Mouse (Mus musculus) retina, postnatal 1 day (tissue): ENCODE measurements around the gene Sdhb.

Source experiments
- DNase-seq: peaks from one replicate; pipeline ENCODE4 v3.0.0-alpha.2; 2012

Sdhb gene

DNA sequence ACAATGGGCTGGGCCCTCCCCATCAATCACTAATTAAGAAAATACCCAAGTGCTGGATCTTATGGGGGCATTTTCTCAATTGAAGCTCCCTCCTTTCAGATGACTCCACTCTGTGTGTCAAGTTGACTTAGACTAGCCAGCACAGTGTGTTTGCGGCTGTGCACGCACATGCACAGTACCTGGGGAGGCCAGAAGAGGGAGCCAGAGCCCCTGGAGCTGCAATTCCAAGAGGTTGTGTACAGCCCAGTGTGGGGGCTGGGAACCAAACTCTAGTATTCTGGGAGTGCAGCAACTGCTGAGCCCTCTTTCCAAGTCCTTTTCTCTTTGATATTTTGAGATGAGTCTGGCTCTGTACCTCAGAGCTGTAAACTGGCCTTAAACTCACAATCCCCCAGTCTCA lies 20.6 kb downstream of the Sdhb start:
- no peak for DNase-seq

- no peak for DNase-seq
These were observed 21.8 kb downstream of the Sdhb start for GRCm38 (mm10) chr4:140982808-140983207.

GRCm38 (mm10) chr4:140983442-140983841 lies 22.4 kb downstream of the Sdhb start:
- no peak for DNase-seq

- no peak for DNase-seq
These were observed 23.5 kb downstream of the Sdhb start for GRCm38 (mm10) chr4:140984544-140984943.

- peak; percentile 27 for DNase-seq
These were observed 25.2 kb downstream of the Sdhb start for GRCm38 (mm10) chr4:140986024-140986710.

DNA sequence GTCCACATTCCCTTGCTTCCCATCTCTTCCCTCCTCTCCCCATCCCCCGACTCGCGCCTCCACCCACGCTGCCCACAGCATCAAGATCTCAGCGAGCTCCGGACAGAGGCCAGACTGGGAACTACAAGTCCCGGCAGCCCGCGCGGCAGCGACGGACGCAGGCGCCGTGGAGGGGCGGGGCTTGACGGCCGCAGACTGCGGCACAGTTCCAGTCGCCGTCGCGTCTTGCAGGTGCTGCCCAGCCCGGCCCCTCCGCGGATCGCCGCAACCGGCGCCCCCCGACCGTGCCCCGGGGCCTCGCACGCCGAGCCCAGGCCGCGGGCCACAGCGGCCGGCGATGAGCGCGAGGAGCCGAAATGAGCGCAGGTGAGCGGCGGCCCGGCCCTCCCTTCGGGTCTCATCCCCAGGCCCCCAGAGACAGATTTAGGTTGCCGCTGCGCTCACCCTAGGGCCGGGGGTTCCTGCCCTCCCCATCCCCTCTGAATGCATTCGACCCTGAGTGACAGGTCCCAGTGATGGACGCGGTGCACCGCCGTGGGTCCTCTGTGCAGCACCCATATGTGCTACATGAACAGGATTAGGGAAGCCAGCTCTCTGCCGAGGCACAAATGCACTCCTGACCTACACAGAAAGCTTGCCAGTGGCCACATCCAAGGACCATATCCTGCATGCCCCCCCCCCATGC lies 25.9 kb downstream of the Sdhb start, which contains the start of gene Atp13a2:
Gene Atp13a2 (plus strand): TSS at position 163 of the 685 bp plus-strand sequence.
- peak; percentile 92 for DNase-seq

- DNase-seq, result no peak
These were observed 26.5 kb downstream of the Sdhb start for GRCm38 (mm10) chr4:140987476-140987875.

GRCm38 (mm10) chr4:140988706-140989290 lies 27.8 kb downstream of the Sdhb start:
- no peak for DNase-seq

GRCm38 (mm10) chr4:140989447-140989846 lies 28.4 kb downstream of the Sdhb start:
- no peak for DNase-seq

DNA sequence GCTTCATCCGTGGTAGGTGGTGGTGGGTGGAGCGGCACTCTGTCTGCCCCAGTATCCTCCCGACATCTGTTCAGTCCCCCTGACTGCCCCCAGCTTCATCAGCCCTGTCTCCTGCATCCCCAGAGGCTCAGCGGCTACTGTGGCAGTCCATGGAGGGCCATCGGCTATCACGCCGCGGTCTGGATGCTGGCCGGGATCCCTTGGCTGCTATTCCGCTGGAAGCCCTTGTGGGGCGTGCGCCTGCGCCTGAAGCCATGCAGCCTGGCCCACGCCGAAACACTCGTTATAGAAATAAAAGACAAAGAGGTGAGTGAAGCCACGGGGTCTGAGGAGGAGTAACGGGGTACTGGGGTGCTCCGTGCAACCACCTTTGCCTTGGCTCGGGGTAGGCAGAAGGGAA lies 31.2 kb downstream of the Sdhb start:
- DNase-seq, result no peak

GRCm38 (mm10) chr4:140993846-140994245 lies 32.8 kb downstream of the Sdhb start:
- DNase-seq, result no peak

GRCm38 (mm10) chr4:140995811-140996210 lies 34.8 kb downstream of the Sdhb start:
- DNase-seq, result no peak

- DNase-seq, result no peak
These were observed 35.8 kb downstream of the Sdhb start for GRCm38 (mm10) chr4:140996812-140997211.

- DNase-seq, result peak; percentile 32
These were observed 45.0 kb downstream of the Sdhb start for GRCm38 (mm10) chr4:141005983-141006382.

- DNase-seq, result no peak
These were observed 47.0 kb downstream of the Sdhb start for GRCm38 (mm10) chr4:141008028-141008427.

GRCm38 (mm10) chr4:141010118-141010517 lies 49.1 kb downstream of the Sdhb start, which contains the start of gene Mfap2:
Gene Mfap2, plus strand, starts transcription at chr4:141010418.
- peak; percentile 65 for DNase-seq

GRCm38 (mm10) chr4:141010526-141010925 lies 49.5 kb downstream of the Sdhb start:
- peak; percentile 76 for DNase-seq

DNA sequence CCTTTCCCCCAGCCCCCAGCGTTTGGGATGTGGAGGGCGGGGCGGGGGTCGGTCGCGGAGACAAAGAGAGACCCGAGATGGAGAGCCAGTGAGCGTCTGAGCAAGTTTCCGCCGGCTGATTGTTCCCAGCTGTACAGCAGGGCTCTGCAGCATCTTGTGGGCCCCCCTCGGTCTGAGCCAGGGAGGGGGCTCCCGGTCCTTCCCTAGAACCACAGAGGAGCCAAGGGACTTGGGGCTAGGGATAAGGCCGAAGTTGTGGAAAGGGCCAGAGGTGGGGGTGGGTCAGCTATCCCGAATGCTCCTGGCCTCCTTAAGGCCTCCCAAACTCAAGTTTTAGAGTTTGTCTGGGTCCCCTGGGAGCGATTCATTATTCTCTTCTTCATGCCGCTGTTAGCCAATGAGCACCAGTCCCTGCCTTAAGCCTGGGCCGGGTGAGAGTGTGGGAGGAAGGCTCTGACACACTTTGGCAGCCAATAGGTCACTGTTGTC lies 50.0 kb downstream of the Sdhb start:
- peak; percentile 55 for DNase-seq

DNA sequence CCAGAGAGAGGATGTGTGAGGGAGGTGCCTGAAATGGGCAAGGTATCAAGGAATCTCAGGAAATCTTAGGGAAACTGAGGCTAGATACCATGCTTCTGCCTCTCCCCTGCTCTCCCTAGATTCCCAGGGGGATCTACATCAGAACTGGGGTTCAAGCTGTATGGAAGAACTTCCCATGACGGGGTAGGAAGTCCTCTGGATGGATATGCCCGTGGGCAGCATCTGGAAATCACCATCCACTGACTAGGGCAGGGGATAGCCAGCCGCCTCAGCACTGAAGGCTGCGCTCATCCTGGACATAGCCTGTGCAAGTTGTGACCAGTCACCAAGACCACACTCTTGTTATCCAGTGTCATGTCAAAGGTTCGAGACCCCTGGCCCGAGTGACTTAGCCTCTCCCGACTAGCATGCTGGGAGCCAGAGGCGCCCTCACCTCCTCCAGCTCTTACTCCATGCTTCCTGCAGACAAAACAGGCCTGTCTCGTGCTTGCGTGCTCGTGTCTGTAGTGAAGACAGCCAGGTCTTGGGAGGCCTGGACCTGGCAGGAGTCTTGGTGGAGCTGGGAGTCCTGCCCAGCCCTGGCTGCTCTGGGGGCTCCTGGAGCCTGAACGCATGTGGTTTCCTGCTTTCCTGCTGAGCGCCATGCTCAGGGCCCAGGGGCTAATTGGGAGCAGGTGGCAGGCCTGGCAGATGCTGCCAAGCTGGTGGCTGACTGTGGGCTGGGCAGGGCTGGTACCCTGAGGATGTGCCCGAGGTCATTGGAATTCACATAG lies 50.7 kb downstream of the Sdhb start:
- DNase-seq, result peak; percentile 80

GRCm38 (mm10) chr4:141012558-141012957 lies 51.6 kb downstream of the Sdhb start:
- DNase-seq, result peak; percentile 30

- no peak for DNase-seq
These were observed 53.1 kb downstream of the Sdhb start for GRCm38 (mm10) chr4:141014114-141014513.

GRCm38 (mm10) chr4:141014856-141015255 lies 53.9 kb downstream of the Sdhb start:
- no peak for DNase-seq

DNA sequence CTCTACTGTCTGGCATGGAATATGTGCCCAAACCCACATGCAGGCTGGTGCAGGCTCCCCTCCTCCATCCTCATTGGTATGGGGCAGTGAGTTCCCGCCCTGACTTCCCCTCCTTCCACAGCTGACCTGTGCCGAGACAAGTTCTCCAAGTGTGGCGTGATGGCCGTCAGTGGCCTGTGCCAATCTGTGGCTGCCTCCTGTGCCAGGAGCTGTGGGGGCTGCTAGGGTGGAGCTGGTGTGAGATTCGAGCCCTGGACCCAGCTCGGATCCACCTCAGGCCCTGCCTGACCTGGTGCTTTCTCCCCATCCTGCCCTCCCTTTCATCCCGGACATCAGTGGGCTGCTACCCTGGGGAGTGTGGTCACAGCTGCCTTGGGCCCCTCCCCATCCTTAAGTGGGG lies 54.4 kb downstream of the Sdhb start:
- DNase-seq, result no peak
